Mouse (Mus musculus): ENCODE results near the gene Ereg. TPM values are rescaled to one million over a fixed set of nuclear protein-coding genes. Genes with fewer than 3 reads are reported as not detected.

Ereg gene
- polyA plus RNA-seq, 1 experiment = not detected

DNA sequence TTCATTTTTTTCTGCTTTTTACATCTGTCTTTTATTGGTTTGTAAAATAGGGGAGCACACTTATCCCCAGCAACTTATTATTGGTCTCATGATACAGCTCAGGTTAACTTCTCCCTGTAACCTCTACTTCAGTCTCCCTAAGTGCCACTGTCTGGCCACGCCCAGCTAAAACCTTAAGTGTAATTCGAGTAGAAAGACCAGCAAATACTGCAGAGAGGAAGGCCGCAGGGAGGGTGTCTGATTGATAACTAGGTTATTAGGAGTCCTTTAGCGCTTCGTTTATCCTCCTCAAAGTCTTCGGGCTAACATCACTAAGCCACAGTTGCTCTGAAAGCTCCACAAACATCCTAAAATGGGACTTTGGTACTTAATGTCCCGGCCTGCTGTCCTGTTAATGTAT, 64.5 kb downstream of the Ereg start:
- Histone ChIP-seq H3K4me3 (ENCODE audit: control insufficient read depth, low read depth, low read length) (peak overlapping the region; percentile 25; the same call in 1 of the 2 replicates), H3K27me3 (ENCODE audit: control insufficient read depth, insufficient read depth, low read length) (no peaks in the 10 kb centered on the region), H3K27ac (ENCODE audit: control insufficient read depth, insufficient read depth, low read depth, low read length) (no peak overlapping the region), H3K36me3 (ENCODE audit: control insufficient read depth, insufficient read depth, low read length) (no peaks in the 10 kb centered on the region), H3K4me1 (ENCODE audit: control insufficient read depth, insufficient read depth, low read length) (peaks cover 7% of the 10 kb centered on the region)
- TF ChIP-seq CTCF (IDR thresholded peaks at IDR 0.05; ENCODE audit: control insufficient read depth, insufficient read depth, insufficient replicate concordance, low read depth, low read length) (no peak), POLR2A (IDR thresholded peaks at IDR 0.05; ENCODE audit: control insufficient read depth, low read depth, low read length) (no peak)

DNA sequence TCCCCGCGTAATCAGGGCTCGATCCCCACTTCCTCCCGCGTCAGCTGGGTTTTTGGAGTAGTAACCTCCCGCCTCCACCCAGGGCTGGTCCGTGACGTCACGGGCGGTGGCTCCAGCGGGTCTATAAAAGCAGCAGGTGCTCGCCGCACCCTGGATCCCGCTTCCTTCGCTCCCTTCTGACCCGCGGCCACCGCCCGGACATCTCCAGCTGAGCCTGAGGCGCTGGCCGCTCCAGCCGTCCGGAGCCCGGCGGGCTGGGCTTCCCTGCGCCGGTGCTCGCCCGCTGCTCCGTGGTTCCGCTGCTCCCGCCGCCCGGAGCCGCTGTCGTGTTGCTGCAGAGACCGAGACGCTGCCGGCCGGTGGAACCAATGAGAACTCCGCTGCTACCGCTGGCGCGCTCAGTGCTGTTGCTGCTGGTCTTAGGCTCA, 65.0 kb downstream of the Ereg start, which contains the start of gene Areg:
TSS of gene Areg (plus strand) at position 154 of the 428 bp plus-strand sequence.
- Histone ChIP-seq H3K27ac (ENCODE audit: control insufficient read depth, insufficient read depth, low read depth, low read length) (no peak within 1 kb of the TSS), H3K4me3 (ENCODE audit: control insufficient read depth, low read depth, low read length) (peak within 1 kb of the TSS; percentile 25), H3K27me3 (ENCODE audit: control insufficient read depth, insufficient read depth, low read length) (no peaks in the 10 kb centered on the region), H3K36me3 (ENCODE audit: control insufficient read depth, insufficient read depth, low read length) (no peaks in the 10 kb centered on the region), H3K4me1 (ENCODE audit: control insufficient read depth, insufficient read depth, low read length) (peaks cover 7% of the 10 kb centered on the region)
- TF ChIP-seq CTCF (IDR thresholded peaks at IDR 0.05; ENCODE audit: control insufficient read depth, insufficient read depth, insufficient replicate concordance, low read depth, low read length) (no peak), POLR2A (IDR thresholded peaks at IDR 0.05; ENCODE audit: control insufficient read depth, low read depth, low read length) (no peak)

DNA sequence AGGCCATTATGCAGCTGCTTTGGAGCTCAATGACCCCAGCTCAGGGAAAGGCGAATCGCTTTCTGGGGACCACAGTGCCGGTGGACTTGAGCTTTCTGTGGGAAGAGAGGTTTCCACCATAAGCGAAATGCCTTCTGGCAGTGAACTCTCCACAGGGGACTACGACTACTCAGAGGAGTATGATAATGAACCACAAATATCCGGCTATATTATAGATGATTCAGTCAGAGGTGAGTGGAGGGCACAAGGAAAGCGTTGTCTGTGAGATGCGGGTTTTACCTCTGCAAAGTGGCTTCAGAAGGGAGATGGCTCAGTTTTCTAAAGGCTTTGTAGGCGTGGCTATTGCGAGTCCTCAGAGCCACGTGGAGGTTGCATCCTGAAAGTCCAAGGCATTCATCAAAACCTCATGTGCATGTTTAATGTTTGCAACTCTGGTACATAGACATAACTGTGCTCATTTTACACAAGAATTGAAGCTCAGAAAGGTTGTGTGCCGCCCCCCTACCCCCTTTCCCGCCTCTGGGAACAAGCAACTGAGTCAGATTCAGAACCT, 66.5 kb downstream of the Ereg start:
- peaks cover 7% of the 10 kb centered on the region for H3K4me1 ChIP-seq (ENCODE audit: control insufficient read depth, insufficient read depth, low read length)
- no peak for TF ChIP-seq POLR2A (IDR thresholded peaks at IDR 0.05; ENCODE audit: control insufficient read depth, low read depth, low read length)
- no peak for TF ChIP-seq CTCF (IDR thresholded peaks at IDR 0.05; ENCODE audit: control insufficient read depth, insufficient read depth, insufficient replicate concordance, low read depth, low read length)
- H3K27me3 ChIP-seq (ENCODE audit: control insufficient read depth, insufficient read depth, low read length) = no peaks in the 10 kb centered on the region
- H3K27ac ChIP-seq (ENCODE audit: control insufficient read depth, insufficient read depth, low read depth, low read length) = no peak overlapping the region
- no peak overlapping the region for H3K4me3 ChIP-seq (ENCODE audit: control insufficient read depth, low read depth, low read length)
- no peaks in the 10 kb centered on the region for H3K36me3 ChIP-seq (ENCODE audit: control insufficient read depth, insufficient read depth, low read length)

Other genes with a start within 250 kb of the Ereg start
- gene Cxcl1, start 183.4 kb upstream of the Ereg start, polyA plus RNA-seq (2012; rRNA removed) = 0.24 and 0.36 TPM in 2 replicates
- not detected in 2 replicates for gene Cxcl2, start 170.8 kb upstream of the Ereg start, polyA plus RNA-seq (2012; rRNA removed)
- gene Mthfd2l, start 143.5 kb upstream of the Ereg start, polyA plus RNA-seq (2012; rRNA removed) = 4.7 and 5.6 TPM in 2 replicates
- gene Epgn, start 47.2 kb upstream of the Ereg start, polyA plus RNA-seq (2012; rRNA removed) = 0.23 and 0.40 TPM in 2 replicates
- not detected in 2 replicates for gene Areg, start 65.0 kb downstream of the Ereg start, polyA plus RNA-seq (2012; rRNA removed)

Measured in testis, adult 2 months (tissue).